Mouse (Mus musculus): ENCODE data around the gene Zkscan1. TPM values are rescaled to one million over a fixed set of nuclear protein-coding genes. Genes with fewer than 3 reads are reported as not detected.

Gene Zkscan1
- polyA plus RNA-seq, 1 experiment, result not detected

GRCm38 (mm10) chr5:138138585-138138984, 53.7 kb downstream of the Zkscan1 start:
- 62% methylated on average over 4 of the region's 4 CpGs for WGBS
- TF ChIP-seq CTCF (IDR thresholded peaks at IDR 0.05; ENCODE audit: insufficient read depth, low read depth, low read length), result no peak
- no peak overlapping the region for H3K4me3 ChIP-seq (ENCODE audit: insufficient read depth, low read depth, low read length)
- H3K4me1 ChIP-seq (ENCODE audit: control insufficient read depth, insufficient read depth, low read length), result no peaks in the 10 kb centered on the region
- no peak overlapping the region for H3K27ac ChIP-seq (ENCODE audit: insufficient read depth, low read depth, low read length)

GRCm38 (mm10) chr5:138154390-138154789, 69.5 kb downstream of the Zkscan1 start:
- WGBS, result 81% methylated on average over 3 of the region's 3 CpGs
- Histone ChIP-seq H3K4me1 (ENCODE audit: control insufficient read depth, insufficient read depth, low read length) (no peaks in the 10 kb centered on the region), H3K4me3 (ENCODE audit: insufficient read depth, low read depth, low read length) (no peak overlapping the region), H3K27ac (ENCODE audit: insufficient read depth, low read depth, low read length) (no peak overlapping the region)
- TF ChIP-seq CTCF (IDR thresholded peaks at IDR 0.05; ENCODE audit: insufficient read depth, low read depth, low read length) (no peak), POLR2A (IDR thresholded peaks at IDR 0.05; ENCODE audit: insufficient read depth, low read depth, low read length) (no peak)

- peak within 1 kb of the TSS; percentile 99 for H3K4me3 ChIP-seq (ENCODE audit: insufficient read depth, low read depth, low read length)
- WGBS, result under 1% methylated on average over 31 of the region's 31 CpGs
- peak within 1 kb of the TSS; percentile 78 for H3K27ac ChIP-seq (ENCODE audit: insufficient read depth, low read depth, low read length)
- 0 out of 2 replicates have a peak, but pooled peaks have one; percentile 40 for TF ChIP-seq POLR2A (IDR thresholded peaks at IDR 0.05; ENCODE audit: insufficient read depth, low read depth, low read length)
- peak; percentile 58; the same call in 1 of the 2 replicates for TF ChIP-seq CTCF (IDR thresholded peaks at IDR 0.05; ENCODE audit: insufficient read depth, low read depth, low read length)
- H3K4me1 ChIP-seq (ENCODE audit: control insufficient read depth, insufficient read depth, low read length), result peaks cover 3% of the 10 kb centered on the region; the same call in 1 of the 2 replicates
These were observed 70.6 kb downstream of the Zkscan1 start, which contains the start of gene Zfp113 for GRCm38 (mm10) chr5:138155443-138155976. Gene Zfp113 (minus strand): TSS chr5:138155744.

Other genes with a start within 250 kb of the Zkscan1 start
- gene Pilra, start 248.8 kb upstream of the Zkscan1 start, polyA plus RNA-seq (2012; ENCODE audit: insufficient read depth, insufficient read length, low replicate concordance, missing spikeins), result not detected in 2 replicates
- not detected in 2 replicates for gene Pilrb1, start 227.0 kb upstream of the Zkscan1 start, polyA plus RNA-seq (2012; ENCODE audit: insufficient read depth, insufficient read length, low replicate concordance, missing spikeins)
- not detected in 2 replicates for gene Pilrb2, start 213.3 kb upstream of the Zkscan1 start, polyA plus RNA-seq (2012; ENCODE audit: insufficient read depth, insufficient read length, low replicate concordance, missing spikeins)
- not detected in 2 replicates for gene Cyp3a13, start 163.5 kb upstream of the Zkscan1 start, polyA plus RNA-seq (2012; ENCODE audit: insufficient read depth, insufficient read length, low replicate concordance, missing spikeins)
- not detected in 2 replicates for gene Gjc3, start 122.0 kb upstream of the Zkscan1 start, polyA plus RNA-seq (2012; ENCODE audit: insufficient read depth, insufficient read length, low replicate concordance, missing spikeins)
- gene Azgp1, start 103.6 kb upstream of the Zkscan1 start, polyA plus RNA-seq (2012; ENCODE audit: insufficient read depth, insufficient read length, low replicate concordance, missing spikeins), result not detected in 2 replicates
- gene Smok3a, start 63.8 kb upstream of the Zkscan1 start, polyA plus RNA-seq (2012; ENCODE audit: insufficient read depth, insufficient read length, low replicate concordance, missing spikeins), result not detected in 2 replicates
- gene Smok3b, start 63.7 kb upstream of the Zkscan1 start, polyA plus RNA-seq (2012; ENCODE audit: insufficient read depth, insufficient read length, low replicate concordance, missing spikeins), result not detected in 2 replicates
- not detected in 2 replicates for gene Smok3c, start 31.9 kb upstream of the Zkscan1 start, polyA plus RNA-seq (2012; ENCODE audit: insufficient read depth, insufficient read length, low replicate concordance, missing spikeins)
- not detected in 2 replicates for gene Zscan21, start 31.8 kb downstream of the Zkscan1 start, polyA plus RNA-seq (2012; ENCODE audit: insufficient read depth, insufficient read length, low replicate concordance, missing spikeins)
- not detected in 2 replicates for gene Zfp113, start 70.7 kb downstream of the Zkscan1 start, polyA plus RNA-seq (2012; ENCODE audit: insufficient read depth, insufficient read length, low replicate concordance, missing spikeins)
- not detected in 2 replicates for gene Cops6, start 76.0 kb downstream of the Zkscan1 start, polyA plus RNA-seq (2012; ENCODE audit: insufficient read depth, insufficient read length, low replicate concordance, missing spikeins)
- gene Ap4m1, start 86.9 kb downstream of the Zkscan1 start, polyA plus RNA-seq (2012; ENCODE audit: insufficient read depth, insufficient read length, low replicate concordance, missing spikeins), result not detected in 2 replicates
- not detected in 2 replicates for gene Mcm7, start 87.3 kb downstream of the Zkscan1 start, polyA plus RNA-seq (2012; ENCODE audit: insufficient read depth, insufficient read length, low replicate concordance, missing spikeins)
- not detected in 2 replicates for gene Taf6, start 102.4 kb downstream of the Zkscan1 start, polyA plus RNA-seq (2012; ENCODE audit: insufficient read depth, insufficient read length, low replicate concordance, missing spikeins)
- gene Cnpy4, start 102.4 kb downstream of the Zkscan1 start, polyA plus RNA-seq (2012; ENCODE audit: insufficient read depth, insufficient read length, low replicate concordance, missing spikeins), result 309 TPM in 1 of 2 replicates, not detected in the other
- gene Mblac1, start 109.2 kb downstream of the Zkscan1 start, polyA plus RNA-seq (2012; ENCODE audit: insufficient read depth, insufficient read length, low replicate concordance, missing spikeins), result not detected in 2 replicates
- not detected in 2 replicates for gene Nxpe5, start 140.8 kb downstream of the Zkscan1 start, polyA plus RNA-seq (2012; ENCODE audit: insufficient read depth, insufficient read length, low replicate concordance, missing spikeins)
- gene Lamtor4, start 170.4 kb downstream of the Zkscan1 start, polyA plus RNA-seq (2012; ENCODE audit: insufficient read depth, insufficient read length, low replicate concordance, missing spikeins), result not detected in 2 replicates
- gene BC037034, start 178.9 kb downstream of the Zkscan1 start, polyA plus RNA-seq (2012; ENCODE audit: insufficient read depth, insufficient read length, low replicate concordance, missing spikeins), result 185 TPM in 1 of 2 replicates, not detected in the other
- gene Gal3st4, start 187.8 kb downstream of the Zkscan1 start, polyA plus RNA-seq (2012; ENCODE audit: insufficient read depth, insufficient read length, low replicate concordance, missing spikeins), result not detected in 2 replicates
- not detected in 2 replicates for gene Gm43720, start 194.9 kb downstream of the Zkscan1 start, polyA plus RNA-seq (2012; ENCODE audit: insufficient read depth, insufficient read length, low replicate concordance, missing spikeins)
- gene Gpc2, start 194.9 kb downstream of the Zkscan1 start, polyA plus RNA-seq (2012; ENCODE audit: insufficient read depth, insufficient read length, low replicate concordance, missing spikeins), result not detected in 2 replicates
- not detected in 2 replicates for gene Stag3, start 195.2 kb downstream of the Zkscan1 start, polyA plus RNA-seq (2012; ENCODE audit: insufficient read depth, insufficient read length, low replicate concordance, missing spikeins)

Data from olfactory bulb, adult 2 months (tissue).